ENCODE assay signal across 13 mouse cellular contexts in the genomic region with DNA sequence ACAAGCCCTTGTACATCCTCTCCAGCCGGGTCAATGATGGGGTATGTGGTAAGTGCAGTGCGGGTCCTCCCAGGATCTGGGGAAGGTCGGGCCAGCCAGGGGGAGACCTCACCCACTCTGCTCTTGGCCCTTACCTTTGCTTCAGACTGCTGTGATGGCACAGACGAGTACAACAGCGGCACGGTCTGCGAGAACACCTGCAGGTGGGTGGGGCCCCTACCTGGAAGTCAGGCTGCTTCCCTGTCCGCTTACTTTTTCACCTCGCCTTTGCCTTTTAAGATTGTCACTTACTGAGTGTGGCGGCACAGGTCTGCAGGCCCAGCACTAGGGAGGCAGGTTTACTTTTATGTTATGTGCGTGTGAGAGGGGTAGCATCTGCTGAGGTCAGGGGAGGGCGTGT. TPM values are rescaled to one million over a fixed set of nuclear protein-coding genes. Genes with fewer than 3 reads are reported as not detected.
DNase-seq lines count a peak whose midpoint lies in the region; ATAC-seq and TF ChIP-seq lines count a peak whose summit lies in the region.
"Had no signal": no experiment of that assay in that cellular context is flagged by ENCODE, and none has a peak within 500 bp of the region (broad histone marks: within the 10 kb centered on the region; RNA-seq: fewer than 3 reads in every experiment).

No protein-coding gene starts in this region.

- H3K27ac ChIP-seq in hindbrain, embryonic 13.5 days: no peak overlapping the region
- no peak overlapping the region for H3K27ac ChIP-seq in hindbrain, postnatal 0 days
- H3K27ac ChIP-seq in midbrain, embryonic 12.5 days (replicated peaks): no peak overlapping the region
- no peak overlapping the region for H3K27ac ChIP-seq in midbrain, embryonic 16.5 days (ENCODE audit: low read length)
- no peak overlapping the region for H3K27ac ChIP-seq in hindbrain, embryonic 15.5 days (replicated peaks)
- H3K27ac ChIP-seq: macrophage had no signal

- no peak for ATAC-seq in hindbrain, embryonic 13.5 days (ENCODE audit: low FRiP score)
- ATAC-seq in hindbrain, postnatal 0 days: no peak
- ATAC-seq in midbrain, embryonic 12.5 days (ENCODE audit: low FRiP score, low read depth): no peak
- ATAC-seq in midbrain, embryonic 16.5 days: no peak
- no peak for ATAC-seq in hindbrain, embryonic 15.5 days (ENCODE audit: low FRiP score, low read depth)

- no peaks in the 10 kb centered on the region for H3K9me3 ChIP-seq in hindbrain, embryonic 13.5 days
- H3K9me3 ChIP-seq in hindbrain, postnatal 0 days (ENCODE audit: low read length): no peaks in the 10 kb centered on the region
- no peaks in the 10 kb centered on the region for H3K9me3 ChIP-seq in midbrain, embryonic 12.5 days
- H3K9me3 ChIP-seq in midbrain, embryonic 16.5 days (replicated peaks; ENCODE audit: control insufficient read depth, low read length, poor library complexity, severe bottlenecking): no peaks in the 10 kb centered on the region
- H3K9me3 ChIP-seq in hindbrain, embryonic 15.5 days: no peaks in the 10 kb centered on the region

- H3K9ac ChIP-seq in hindbrain, embryonic 13.5 days: peak overlapping the region; percentile 84
- no peak overlapping the region for H3K9ac ChIP-seq in hindbrain, postnatal 0 days (replicated peaks; ENCODE audit: low read length)
- H3K9ac ChIP-seq in midbrain, embryonic 12.5 days (replicated peaks): no peak overlapping the region
- H3K9ac ChIP-seq in midbrain, embryonic 16.5 days (ENCODE audit: low read depth, low read length): no peak overlapping the region
- H3K9ac ChIP-seq in hindbrain, embryonic 15.5 days: no peak overlapping the region

- H3K4me2 ChIP-seq in hindbrain, embryonic 13.5 days: peak overlapping the region; percentile 93
- no peak overlapping the region for H3K4me2 ChIP-seq in hindbrain, postnatal 0 days (ENCODE audit: low read depth, low read length)
- 0 out of 2 replicates have a peak overlapping the region, but pooled peaks have one; percentile 1 for H3K4me2 ChIP-seq in midbrain, embryonic 12.5 days (replicated peaks)
- H3K4me2 ChIP-seq in midbrain, embryonic 16.5 days (ENCODE audit: low read length): no peak overlapping the region
- H3K4me2 ChIP-seq in hindbrain, embryonic 15.5 days: 0 out of 2 replicates have a peak overlapping the region, but pooled peaks have one; percentile 92
- H3K4me2 ChIP-seq in myocyte (ENCODE audit: low read depth): no peak overlapping the region

- H3K4me3 ChIP-seq in hindbrain, embryonic 13.5 days: peak overlapping the region; percentile 68
- no peak overlapping the region for H3K4me3 ChIP-seq in hindbrain, postnatal 0 days (ENCODE audit: low read length)
- no peak overlapping the region for H3K4me3 ChIP-seq in midbrain, embryonic 12.5 days
- H3K4me3 ChIP-seq in midbrain, embryonic 16.5 days (ENCODE audit: low read depth, low read length): no peak overlapping the region
- H3K4me3 ChIP-seq in hindbrain, embryonic 15.5 days: no peak overlapping the region
- peak overlapping the region; percentile 70 for H3K4me3 ChIP-seq in myocyte
- H3K4me3 ChIP-seq in lung, adult 2 months (replicated peaks; ENCODE audit: extremely low read depth, low read depth, low read length): no peak overlapping the region

- no peak for TF ChIP-seq POLR2A in myocyte (IDR thresholded peaks at IDR 0.05; ENCODE audit: insufficient read length, low read depth)
- no peak for TF ChIP-seq POLR2A in lung, adult 2 months (IDR thresholded peaks at IDR 0.05; ENCODE audit: borderline replicate concordance, extremely low read depth, low read depth, low read length)

- peaks cover 57% of the 10 kb centered on the region for H3K36me3 ChIP-seq in hindbrain, embryonic 13.5 days
- peaks cover 44% of the 10 kb centered on the region for H3K36me3 ChIP-seq in hindbrain, postnatal 0 days (ENCODE audit: insufficient read depth, low read length)
- H3K36me3 ChIP-seq in midbrain, embryonic 12.5 days: peaks cover 56% of the 10 kb centered on the region
- peaks cover 10% of the 10 kb centered on the region for H3K36me3 ChIP-seq in midbrain, embryonic 16.5 days (ENCODE audit: control insufficient read depth, insufficient read depth, low read length)
- peaks cover 30% of the 10 kb centered on the region for H3K36me3 ChIP-seq in hindbrain, embryonic 15.5 days
- peaks cover 12% of the 10 kb centered on the region for H3K36me3 ChIP-seq in myocyte (ENCODE audit: control insufficient read depth, insufficient read depth)

- no peak for TF ChIP-seq CTCF in hindbrain, postnatal 0 days (IDR thresholded peaks at IDR 0.05; ENCODE audit: low read depth)
- TF ChIP-seq CTCF in lung, adult 2 months (IDR thresholded peaks at IDR 0.05; ENCODE audit: insufficient read depth, low read length): no peak

- H3K27me3 ChIP-seq in hindbrain, embryonic 13.5 days: no peaks in the 10 kb centered on the region
- H3K27me3 ChIP-seq in hindbrain, postnatal 0 days (ENCODE audit: insufficient read depth, low read length): no peaks in the 10 kb centered on the region
- no peaks in the 10 kb centered on the region for H3K27me3 ChIP-seq in midbrain, embryonic 12.5 days
- H3K27me3 ChIP-seq in midbrain, embryonic 16.5 days (ENCODE audit: control insufficient read depth, insufficient read depth, low read depth, low read length): no peaks in the 10 kb centered on the region
- no peaks in the 10 kb centered on the region for H3K27me3 ChIP-seq in hindbrain, embryonic 15.5 days
- H3K27me3 ChIP-seq in myocyte (ENCODE audit: control insufficient read depth, insufficient read depth, insufficient read length): no peaks in the 10 kb centered on the region

- no peak for DNase-seq in hindbrain, postnatal 0 days (ENCODE audit: low spot score)
- no peak for DNase-seq in thymus, postnatal 14 days
- DNase-seq in lung, adult 2 months: no peak
- DNase-seq: cerebellum, adult 11 months; heart, adult 11 months; kidney, adult 11 months; spleen, adult 18-20 months had no signal

- H3ac ChIP-seq in myocyte (ENCODE audit: control insufficient read depth, insufficient read length): no peak overlapping the region

- H3K79me2 ChIP-seq in myocyte (ENCODE audit: control insufficient read depth, insufficient read depth): peaks cover 8% of the 10 kb centered on the region

- WGBS in hindbrain, embryonic 13.5 days: 93% methylated on average over 12 of the region's 12 CpGs
- 92% methylated on average over 12 of the region's 12 CpGs for WGBS in hindbrain, postnatal 0 days
- 93% methylated on average over 12 of the region's 12 CpGs for WGBS in midbrain, embryonic 12.5 days
- WGBS in midbrain, embryonic 16.5 days: 95% methylated on average over 12 of the region's 12 CpGs
- 94% methylated on average over 12 of the region's 12 CpGs for WGBS in hindbrain, embryonic 15.5 days
- WGBS in lung, adult 2 months: 93% methylated on average over 12 of the region's 12 CpGs

- peaks cover 48% of the 10 kb centered on the region for H3K4me1 ChIP-seq in hindbrain, embryonic 13.5 days (replicated peaks)
- H3K4me1 ChIP-seq in hindbrain, postnatal 0 days (ENCODE audit: insufficient read depth, low read length): peaks cover 11% of the 10 kb centered on the region
- H3K4me1 ChIP-seq in midbrain, embryonic 12.5 days: peaks cover 37% of the 10 kb centered on the region
- H3K4me1 ChIP-seq in midbrain, embryonic 16.5 days (ENCODE audit: control insufficient read depth, insufficient read depth, low read length): peaks cover 21% of the 10 kb centered on the region
- peaks cover 41% of the 10 kb centered on the region for H3K4me1 ChIP-seq in hindbrain, embryonic 15.5 days (replicated peaks)
- 0 out of 2 replicates have a peak, but pooled peaks cover 6% of the 10 kb centered on the region for H3K4me1 ChIP-seq in lung, adult 2 months (ENCODE audit: control insufficient read depth, insufficient read depth, low read length)

RNA-seq across cellular contexts. Expression of a gene that starts 1.9 kb away (rescaled TPM):
- 99.3 and 101 TPM in 2 replicates for polyA plus RNA-seq in hindbrain, embryonic 13.5 days (2015; fragmentation: Nextera tagmentation; extraction: Ambion mirVana)
- 84.9 and 89.7 TPM in 2 replicates for total RNA-seq in hindbrain, postnatal 0 days (2014; rRNA removed)
- 67.5 and 69.7 TPM in 2 replicates for polyA plus RNA-seq in hindbrain, postnatal 0 days (2015; fragmentation: Nextera tagmentation; extraction: Ambion mirVana)
- polyA plus RNA-seq in midbrain, embryonic 12.5 days (2016; fragmentation: Nextera tagmentation; extraction: Ambion mirVana): 99.2 and 100.0 TPM in 2 replicates
- polyA plus RNA-seq in midbrain, embryonic 16.5 days (2015; fragmentation: Nextera tagmentation; extraction: Ambion mirVana): 83.0 and 90.3 TPM in 2 replicates
- 94.9 and 100 TPM in 2 replicates for polyA plus RNA-seq in hindbrain, embryonic 15.5 days (2015; fragmentation: Nextera tagmentation; extraction: Ambion mirVana)
- 127 TPM for polyA plus RNA-seq in myocyte (2012; fragmentation: generic; extraction: Trizol)
- 52.9 and 58.0 TPM in 2 replicates for polyA plus RNA-seq in lung, adult 2 months (2012; rRNA removed)

RNA-seq across cellular contexts. Expression of a gene that starts 2.1 kb away (rescaled TPM):
- polyA plus RNA-seq in hindbrain, embryonic 13.5 days (2015; fragmentation: Nextera tagmentation; extraction: Ambion mirVana): 4.1 and 4.4 TPM in 2 replicates
- 3.3 and 6.0 TPM in 2 replicates for total RNA-seq in hindbrain, postnatal 0 days (2014; rRNA removed)
- polyA plus RNA-seq in hindbrain, postnatal 0 days (2015; fragmentation: Nextera tagmentation; extraction: Ambion mirVana): 4.2 and 4.6 TPM in 2 replicates
- 3.8 and 4.9 TPM in 2 replicates for polyA plus RNA-seq in midbrain, embryonic 12.5 days (2016; fragmentation: Nextera tagmentation; extraction: Ambion mirVana)
- polyA plus RNA-seq in midbrain, embryonic 16.5 days (2015; fragmentation: Nextera tagmentation; extraction: Ambion mirVana): 5.6 and 6.2 TPM in 2 replicates
- polyA plus RNA-seq in hindbrain, embryonic 15.5 days (2015; fragmentation: Nextera tagmentation; extraction: Ambion mirVana): 4.9 and 5.1 TPM in 2 replicates
- polyA plus RNA-seq in myocyte (2012; fragmentation: generic; extraction: Trizol): 0.13 TPM
- polyA plus RNA-seq in lung, adult 2 months (2012; rRNA removed): 2.9 and 3.6 TPM in 2 replicates

RNA-seq across cellular contexts. Expression of a gene that starts 15.3 kb away (rescaled TPM):
- 1.1 TPM in 2 replicates for polyA plus RNA-seq in hindbrain, embryonic 13.5 days (2015; fragmentation: Nextera tagmentation; extraction: Ambion mirVana)
- total RNA-seq in hindbrain, postnatal 0 days (2014; rRNA removed): 4.2 and 5.1 TPM in 2 replicates
- polyA plus RNA-seq in hindbrain, postnatal 0 days (2015; fragmentation: Nextera tagmentation; extraction: Ambion mirVana): 2.5 and 3.5 TPM in 2 replicates
- 2.7 TPM in 2 replicates for polyA plus RNA-seq in midbrain, embryonic 12.5 days (2016; fragmentation: Nextera tagmentation; extraction: Ambion mirVana)
- polyA plus RNA-seq in midbrain, embryonic 16.5 days (2015; fragmentation: Nextera tagmentation; extraction: Ambion mirVana): 0.88 and 1.5 TPM in 2 replicates
- polyA plus RNA-seq in hindbrain, embryonic 15.5 days (2015; fragmentation: Nextera tagmentation; extraction: Ambion mirVana): 1.2 and 2.2 TPM in 2 replicates
- polyA plus RNA-seq in myocyte (2012; fragmentation: generic; extraction: Trizol): 11.2 TPM
- polyA plus RNA-seq in lung, adult 2 months (2012; rRNA removed): 24.8 and 30.6 TPM in 2 replicates

RNA-seq across cellular contexts. Expression of a gene that starts 41.2 kb away (rescaled TPM):
- polyA plus RNA-seq in hindbrain, embryonic 13.5 days (2015; fragmentation: Nextera tagmentation; extraction: Ambion mirVana): 1.9 and 2.2 TPM in 2 replicates
- total RNA-seq in hindbrain, postnatal 0 days (2014; rRNA removed): 0.89 and 1.7 TPM in 2 replicates
- 2.3 TPM in 2 replicates for polyA plus RNA-seq in hindbrain, postnatal 0 days (2015; fragmentation: Nextera tagmentation; extraction: Ambion mirVana)
- polyA plus RNA-seq in midbrain, embryonic 12.5 days (2016; fragmentation: Nextera tagmentation; extraction: Ambion mirVana): 3.0 and 3.4 TPM in 2 replicates
- 1.2 and 1.4 TPM in 2 replicates for polyA plus RNA-seq in midbrain, embryonic 16.5 days (2015; fragmentation: Nextera tagmentation; extraction: Ambion mirVana)
- polyA plus RNA-seq in hindbrain, embryonic 15.5 days (2015; fragmentation: Nextera tagmentation; extraction: Ambion mirVana): 1.3 and 1.9 TPM in 2 replicates
- polyA plus RNA-seq in myocyte (2012; fragmentation: generic; extraction: Trizol): 3.2 TPM
- 10.7 and 11.1 TPM in 2 replicates for polyA plus RNA-seq in lung, adult 2 months (2012; rRNA removed)

RNA-seq across cellular contexts. Expression of a gene that starts 47.3 kb away (rescaled TPM):
- 80.6 and 81.7 TPM in 2 replicates for polyA plus RNA-seq in hindbrain, embryonic 13.5 days (2015; fragmentation: Nextera tagmentation; extraction: Ambion mirVana)
- 192 and 204 TPM in 2 replicates for total RNA-seq in hindbrain, postnatal 0 days (2014; rRNA removed)
- polyA plus RNA-seq in hindbrain, postnatal 0 days (2015; fragmentation: Nextera tagmentation; extraction: Ambion mirVana): 69.9 and 71.7 TPM in 2 replicates
- 60.4 and 61.9 TPM in 2 replicates for polyA plus RNA-seq in midbrain, embryonic 12.5 days (2016; fragmentation: Nextera tagmentation; extraction: Ambion mirVana)
- 91.6 and 93.8 TPM in 2 replicates for polyA plus RNA-seq in midbrain, embryonic 16.5 days (2015; fragmentation: Nextera tagmentation; extraction: Ambion mirVana)
- polyA plus RNA-seq in hindbrain, embryonic 15.5 days (2015; fragmentation: Nextera tagmentation; extraction: Ambion mirVana): 97.4 and 104 TPM in 2 replicates
- 0.06 TPM for polyA plus RNA-seq in myocyte (2012; fragmentation: generic; extraction: Trizol)
- polyA plus RNA-seq in lung, adult 2 months (2012; rRNA removed): 0.05 and 0.06 TPM in 2 replicates
- polyA plus RNA-seq: macrophage had no signal

Comparison
In these comparisons a context has a peak if more than half of its experiments do, and no peak if none do; other contexts are left out.
1. H3K4me2 ChIP-seq: peak in hindbrain, embryonic 13.5 days (single experiment), midbrain, embryonic 12.5 days (single experiment) and hindbrain, embryonic 15.5 days (single experiment); none in hindbrain, postnatal 0 days (single experiment), midbrain, embryonic 16.5 days (single experiment) and myocyte (single experiment).
2. H3K4me3 ChIP-seq: peak in hindbrain, embryonic 13.5 days (single experiment) and myocyte (single experiment); none in hindbrain, postnatal 0 days (single experiment), midbrain, embryonic 12.5 days (single experiment), midbrain, embryonic 16.5 days (single experiment), hindbrain, embryonic 15.5 days (single experiment) and lung, adult 2 months (single experiment).